ENCODE assay signal across 22 mouse cellular contexts in the genomic region with DNA sequence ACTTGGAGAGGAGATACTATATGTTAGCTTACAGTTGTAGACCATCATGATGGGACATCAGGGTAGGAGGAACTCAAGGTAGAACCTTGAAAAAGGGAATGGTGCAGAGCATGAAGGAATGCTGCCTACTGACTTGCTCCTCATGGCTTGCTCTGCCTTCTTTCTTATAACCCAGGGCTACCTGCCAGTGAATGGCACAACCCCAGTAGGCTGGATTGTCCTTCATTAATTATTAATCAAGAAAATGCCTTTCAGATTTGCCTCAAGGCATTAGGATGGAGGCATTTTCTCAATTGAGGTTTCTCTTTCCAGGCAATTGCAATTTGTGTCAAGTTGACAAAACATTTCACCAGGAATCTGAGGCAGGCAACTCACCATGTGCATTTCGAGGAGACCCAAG.
"Had no signal": no experiment of that assay in that cellular context is flagged by ENCODE, and none has a peak within 500 bp of the region (broad histone marks: within the 10 kb centered on the region; RNA-seq: fewer than 3 reads in every experiment).

No protein-coding gene starts in this region.

- DNase-seq: gastrocnemius, postnatal 14 days; gastrocnemius, postnatal 36 days; heart, adult 18-20 months; heart, postnatal 14 days; heart, postnatal 36 days; kidney, postnatal 14 days; layer of hippocampus, adult 9-11 months; layer of hippocampus, postnatal 36 days; left cerebral cortex, postnatal 4 days; liver, embryonic 13.5 days; lung, adult 18-20 months had no signal

- H3K27me3 ChIP-seq: heart, embryonic 13.5 days; heart, embryonic 15.5 days; hindbrain, embryonic 13.5 days; hindbrain, embryonic 15.5 days; limb, embryonic 13.5 days; limb, embryonic 15.5 days; liver, embryonic 13.5 days; liver, embryonic 15.5 days had no signal

- H3K27ac ChIP-seq: heart, embryonic 13.5 days; heart, embryonic 15.5 days; hindbrain, embryonic 13.5 days; hindbrain, embryonic 15.5 days; hindbrain, postnatal 0 days; kidney, postnatal 0 days; limb, embryonic 13.5 days; limb, embryonic 15.5 days; liver, embryonic 13.5 days; liver, embryonic 15.5 days had no signal

- H3K9me3 ChIP-seq: heart, embryonic 13.5 days; heart, embryonic 15.5 days; hindbrain, embryonic 13.5 days; hindbrain, embryonic 15.5 days; limb, embryonic 13.5 days; limb, embryonic 15.5 days; liver, embryonic 13.5 days; liver, embryonic 15.5 days had no signal

- H3K4me2 ChIP-seq: heart, embryonic 11.5 days; heart, embryonic 13.5 days; heart, embryonic 15.5 days; hindbrain, embryonic 13.5 days; hindbrain, embryonic 15.5 days; limb, embryonic 13.5 days; limb, embryonic 15.5 days; liver, embryonic 11.5 days; liver, embryonic 13.5 days; liver, embryonic 15.5 days had no signal

- ATAC-seq: hindbrain, postnatal 0 days had no signal

- H3K4me1 ChIP-seq: liver, embryonic 13.5 days; liver, embryonic 15.5 days had no signal

- H3K36me3 ChIP-seq: heart, embryonic 13.5 days; heart, embryonic 15.5 days; hindbrain, embryonic 13.5 days; hindbrain, embryonic 15.5 days; limb, embryonic 13.5 days; limb, embryonic 15.5 days; liver, embryonic 13.5 days; liver, embryonic 15.5 days had no signal

- H3K4me3 ChIP-seq: heart, embryonic 13.5 days; heart, embryonic 15.5 days; hindbrain, embryonic 13.5 days; hindbrain, embryonic 15.5 days; limb, embryonic 13.5 days; limb, embryonic 15.5 days; liver, embryonic 13.5 days; liver, embryonic 15.5 days had no signal

- H3K9ac ChIP-seq: heart, embryonic 13.5 days; heart, embryonic 15.5 days; hindbrain, embryonic 13.5 days; hindbrain, embryonic 15.5 days; limb, embryonic 13.5 days; limb, embryonic 15.5 days; liver, embryonic 13.5 days; liver, embryonic 15.5 days had no signal
